Mouse (Mus musculus) NIH3T3 (cell line): ENCODE data around the gene Dnajb1.

Experiments used
- DNase-seq: peaks from one replicate; pipeline ENCODE4 v3.0.0-alpha.2; 2012; ENCODE audit warnings: low read depth

Dnajb1 gene

DNA sequence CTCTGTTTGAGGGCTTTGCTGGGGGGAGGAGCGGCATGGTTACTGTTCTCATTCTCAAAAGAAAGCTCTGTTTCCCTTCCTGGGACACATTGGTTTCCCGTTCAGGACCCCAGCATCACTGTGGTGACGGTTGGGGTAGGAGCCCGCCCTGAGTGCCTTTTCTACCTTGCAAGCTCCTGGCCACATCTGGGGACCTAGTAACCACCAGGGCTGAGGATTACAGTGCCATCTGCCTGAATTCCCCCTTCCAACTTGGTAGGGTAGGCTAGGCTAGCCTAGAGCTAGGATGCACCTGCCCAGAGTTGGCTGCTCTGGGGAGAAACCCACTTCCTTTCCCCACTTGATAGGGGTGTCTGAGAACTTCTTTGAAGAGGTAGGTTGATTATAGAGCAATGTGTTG lies 3.9 kb downstream of the Dnajb1 start:
- no peak for DNase-seq

DNA sequence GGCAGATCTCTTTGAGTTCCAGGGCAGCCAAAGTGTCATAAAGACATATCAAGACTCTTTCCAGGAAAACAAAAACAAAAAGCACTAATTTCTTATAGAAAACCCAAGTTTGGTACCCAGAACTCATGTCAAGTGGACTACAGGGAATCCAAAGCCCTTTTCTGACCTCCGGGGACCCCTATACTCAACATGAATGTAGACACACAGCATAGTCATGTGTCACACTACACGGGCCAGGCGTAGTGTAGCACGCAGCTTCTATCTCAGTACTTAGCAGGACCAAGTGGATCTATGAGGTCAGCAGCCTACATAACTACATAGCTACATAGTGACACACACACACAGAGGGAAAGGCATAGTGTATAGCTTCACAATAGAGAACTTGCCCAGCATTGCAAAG lies 5.7 kb downstream of the Dnajb1 start:
- DNase-seq, result no peak

DNA sequence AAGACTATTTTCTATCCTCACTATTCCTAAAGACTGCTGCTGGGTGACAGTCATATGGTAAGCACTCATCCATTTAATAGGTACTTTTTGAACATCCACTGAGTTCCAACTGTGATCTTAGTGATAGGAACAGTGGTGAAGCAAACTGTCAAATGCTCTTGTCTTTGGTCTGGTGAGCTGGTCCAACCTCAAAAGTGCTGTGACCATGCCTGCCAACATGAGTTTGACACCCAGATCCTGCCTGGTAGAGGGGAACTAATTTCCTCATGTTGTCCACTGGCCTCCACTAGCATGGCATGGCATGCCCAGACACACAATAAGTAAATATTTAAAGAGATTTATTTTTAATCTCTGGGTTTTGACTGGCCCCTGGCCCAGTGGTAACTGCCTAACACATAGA lies 8.6 kb downstream of the Dnajb1 start:
- no peak for DNase-seq

DNA sequence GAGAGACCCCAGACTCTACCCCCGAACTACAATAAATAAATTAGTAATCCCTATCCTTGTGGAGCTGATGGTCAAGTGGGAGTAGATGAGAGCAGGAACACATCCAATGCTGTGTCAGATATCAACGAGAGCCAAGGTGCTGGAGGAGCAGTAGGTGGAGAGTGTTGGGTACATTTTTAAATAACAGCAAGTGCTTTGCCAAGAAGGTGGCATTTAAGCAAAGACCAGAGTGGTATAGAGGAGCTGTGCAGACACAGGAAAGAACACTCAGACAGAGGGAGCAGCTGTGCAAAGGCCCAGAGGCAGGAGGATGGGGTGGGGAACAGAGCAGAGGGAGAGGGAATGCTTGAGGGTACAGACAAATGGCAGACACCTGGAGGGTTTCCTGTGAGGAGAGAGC lies 9.1 kb downstream of the Dnajb1 start:
- no peak for DNase-seq

DNA sequence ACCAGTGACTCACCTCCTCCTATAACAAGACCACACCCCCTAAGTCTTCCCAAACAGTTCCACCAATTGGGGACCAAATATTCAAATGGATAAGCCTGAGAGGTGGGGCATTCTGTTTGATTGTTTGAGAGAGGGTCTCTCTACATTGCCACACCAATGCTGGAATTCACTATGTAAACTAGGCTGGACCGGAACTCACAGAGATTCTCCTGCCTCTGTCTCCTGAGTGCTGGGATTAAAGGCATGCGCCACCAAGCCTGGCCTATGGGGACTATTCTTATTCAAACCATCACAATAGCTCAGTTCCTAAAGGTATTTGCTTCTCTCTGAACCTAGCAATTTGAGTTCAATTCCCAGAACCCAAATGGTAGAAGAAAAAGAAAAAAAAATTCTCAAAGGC lies 10.6 kb downstream of the Dnajb1 start:
- no peak for DNase-seq

DNA sequence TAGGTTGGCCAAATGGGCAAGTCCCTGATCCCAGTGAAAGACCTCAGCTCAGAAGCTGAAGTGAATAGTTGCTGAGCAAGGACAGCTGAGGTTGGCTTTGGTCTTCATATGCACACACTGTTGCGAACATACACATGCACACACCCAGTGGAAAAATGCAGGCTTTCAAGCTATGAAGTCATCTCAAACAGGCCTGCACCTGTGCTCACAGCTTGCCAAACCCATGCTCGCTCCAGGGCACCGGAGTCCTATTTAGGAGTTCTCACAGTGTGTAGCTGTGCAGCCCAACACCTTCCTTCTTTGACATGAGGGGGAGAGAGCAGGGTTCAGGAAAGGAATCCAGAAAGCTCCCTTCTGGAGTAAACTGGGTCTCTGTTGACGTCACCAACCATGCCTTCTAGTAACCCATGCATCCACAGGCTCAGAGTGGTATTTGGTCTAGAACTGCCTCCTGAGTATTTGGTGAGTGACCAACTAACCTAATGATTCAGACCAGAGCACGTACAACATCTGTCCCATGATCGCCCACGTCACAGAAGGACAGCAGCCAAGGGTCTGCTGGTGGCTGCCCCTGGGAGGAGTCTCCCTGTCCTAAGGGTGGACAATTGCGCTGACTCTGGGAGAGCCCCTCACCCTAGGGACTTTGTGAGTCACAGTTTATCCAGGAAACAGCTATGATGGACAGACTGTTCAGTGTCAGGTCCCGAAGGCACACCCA lies 11.7 kb downstream of the Dnajb1 start:
- peak; percentile 49 for DNase-seq

DNA sequence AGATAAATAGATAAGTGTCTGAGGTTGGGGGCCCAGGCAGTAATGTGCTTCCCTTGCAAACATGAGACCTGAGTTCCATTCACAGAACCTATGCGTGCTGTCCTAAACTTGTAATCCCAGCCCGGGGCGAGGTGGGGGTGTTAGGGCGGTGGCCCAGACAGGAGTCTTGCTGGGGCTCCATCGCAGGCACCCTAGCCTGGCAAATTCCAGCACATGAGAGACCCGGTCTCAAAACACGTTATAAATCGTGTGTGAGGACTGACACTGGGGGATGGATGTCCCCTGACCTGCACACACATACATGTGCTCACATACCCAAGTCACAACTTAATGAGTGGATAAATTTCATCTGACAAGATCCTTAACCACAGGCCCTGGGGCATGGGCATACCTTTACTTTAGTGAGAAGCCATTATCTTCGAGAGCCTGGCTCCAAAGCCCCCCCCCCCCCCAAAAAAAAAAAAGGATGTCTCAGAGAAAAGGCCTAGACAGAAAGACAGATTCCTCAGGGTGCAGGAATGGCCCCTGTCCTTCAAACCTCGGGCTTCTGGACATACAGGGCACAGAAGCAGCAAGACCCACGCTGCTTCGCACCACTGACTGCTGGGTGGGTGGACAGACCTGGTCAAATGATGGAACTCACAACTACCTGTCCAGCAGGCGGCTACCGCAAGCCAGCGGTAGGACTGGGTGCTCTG lies 13.8 kb downstream of the Dnajb1 start:
- no peak for DNase-seq

DNA sequence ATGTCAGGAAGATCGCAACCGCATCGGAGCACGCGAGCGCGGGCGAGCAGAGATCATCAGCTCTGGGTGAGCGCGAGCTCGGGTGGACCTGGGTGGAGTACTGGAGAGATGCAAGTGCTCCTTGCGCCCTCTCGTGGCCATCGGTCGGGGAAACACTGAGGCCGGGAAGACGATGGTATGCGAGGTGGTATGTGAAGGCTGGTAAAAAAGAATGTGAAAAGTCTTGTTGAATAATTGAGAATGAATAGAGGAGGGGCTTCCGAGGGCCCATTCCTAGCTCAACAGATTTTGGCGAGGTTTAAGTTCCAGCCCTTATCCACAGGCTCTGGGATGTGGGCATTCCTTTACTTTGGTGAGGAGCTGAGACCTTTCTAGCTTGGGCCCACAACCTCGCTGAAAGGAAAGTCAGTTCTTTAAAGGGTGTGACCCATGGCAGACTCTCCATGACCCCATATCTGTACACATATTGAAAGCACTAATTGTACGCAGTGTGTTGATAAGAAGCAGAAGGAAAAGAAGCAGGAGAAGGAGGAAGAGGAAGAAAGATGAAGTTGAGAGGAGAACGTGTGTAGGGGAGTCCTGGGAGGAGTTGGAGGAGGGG lies 14.5 kb downstream of the Dnajb1 start:
- DNase-seq, result peak; percentile 93

DNA sequence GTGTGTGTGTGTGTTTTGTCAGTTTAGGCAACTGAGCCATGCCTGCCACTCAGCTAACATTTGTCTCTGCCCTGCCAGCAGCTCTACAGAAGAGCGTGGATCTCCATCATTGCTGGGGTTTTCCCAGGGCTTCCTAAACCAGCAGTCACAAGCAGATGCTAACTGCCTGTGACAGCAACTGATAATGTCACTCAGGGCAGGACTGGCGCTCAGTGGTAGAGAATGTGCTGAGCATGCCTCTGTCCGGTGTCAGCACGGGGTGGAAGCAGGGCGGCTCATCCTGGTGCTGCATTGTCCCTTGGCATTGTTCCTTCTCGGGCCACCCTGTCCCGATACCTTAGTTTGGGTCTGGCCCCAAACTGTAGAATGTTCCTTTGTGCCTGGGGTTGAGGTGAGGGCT lies 15.6 kb downstream of the Dnajb1 start:
- no peak for DNase-seq

DNA sequence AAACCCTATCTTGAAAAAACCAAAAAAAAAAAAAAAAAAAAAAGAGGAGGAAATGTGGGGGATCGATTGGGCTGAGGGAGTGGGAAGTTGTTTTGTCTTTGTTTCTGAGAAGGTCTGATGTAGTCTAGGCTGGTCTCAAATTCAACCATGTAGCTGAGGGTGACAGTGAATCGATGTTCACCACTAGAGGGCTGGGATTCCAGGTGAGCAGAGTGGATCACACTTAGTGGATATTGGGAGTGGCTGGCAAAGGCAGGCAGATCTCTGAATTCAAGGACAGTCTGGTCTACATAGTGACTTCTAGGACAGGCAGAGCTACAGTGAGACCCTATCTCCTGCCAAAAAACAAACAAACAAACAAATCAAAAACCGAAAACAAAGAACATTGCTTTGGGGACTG lies 16.7 kb downstream of the Dnajb1 start:
- DNase-seq, result peak; percentile 53

DNA sequence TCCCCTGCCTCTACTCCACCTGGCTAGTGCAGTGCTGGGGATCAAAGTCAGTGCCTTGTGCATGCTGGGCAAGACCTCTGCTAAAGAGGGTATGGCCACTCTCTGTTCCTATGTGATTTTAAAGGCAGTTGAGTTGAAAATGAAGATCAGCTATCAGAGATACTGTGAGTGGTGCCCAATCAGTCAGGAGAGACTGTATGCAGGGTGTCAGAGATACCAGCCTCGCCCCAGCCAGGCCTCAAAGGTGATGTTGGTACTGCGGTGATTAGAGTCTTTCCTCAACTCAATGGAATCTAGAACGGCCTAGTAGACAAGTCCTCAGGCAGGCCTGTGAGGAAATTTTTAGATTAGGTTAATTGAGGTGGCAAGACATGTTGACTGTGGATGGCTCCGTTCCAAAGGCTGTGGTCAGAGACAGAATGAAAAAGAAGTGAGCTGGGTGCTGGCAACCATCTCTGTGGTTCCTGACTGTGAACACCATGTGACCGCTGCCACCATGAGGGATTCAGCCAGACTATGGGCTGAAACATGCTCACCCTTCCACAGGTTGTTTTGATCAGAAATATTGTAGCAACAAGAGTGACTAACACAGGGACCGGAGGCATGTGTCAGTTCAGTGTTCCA lies 17.8 kb downstream of the Dnajb1 start:
- peak; percentile 38 for DNase-seq

DNA sequence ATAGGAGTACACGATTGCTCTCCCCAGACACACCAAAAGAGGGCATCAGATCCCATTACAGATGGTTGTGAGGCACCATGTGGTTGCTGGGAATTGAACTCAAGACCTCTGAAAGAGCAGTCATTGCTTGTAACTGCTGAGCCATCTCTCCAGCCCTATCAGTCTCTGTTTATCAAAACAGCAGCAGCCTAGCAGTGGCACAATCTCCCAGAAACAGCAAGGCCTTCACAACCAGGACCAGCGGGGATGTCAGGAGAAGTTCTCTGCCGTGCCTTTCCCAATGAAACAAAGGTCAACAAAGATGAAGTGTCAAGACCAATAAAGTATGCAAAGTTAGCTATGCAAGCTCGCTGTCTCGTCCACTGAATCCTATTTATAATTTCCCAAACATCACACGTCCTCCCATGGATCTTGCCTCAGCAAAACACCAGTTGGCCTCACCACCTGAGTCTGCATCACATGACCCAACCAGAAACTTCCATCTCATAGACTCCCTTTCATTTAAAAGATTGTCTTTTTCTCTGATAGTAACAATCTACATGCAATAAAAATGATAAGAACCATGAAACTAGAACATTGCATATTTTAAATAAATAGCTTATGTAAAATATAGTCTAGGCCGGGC lies 24.2 kb downstream of the Dnajb1 start:
- no peak for DNase-seq

DNA sequence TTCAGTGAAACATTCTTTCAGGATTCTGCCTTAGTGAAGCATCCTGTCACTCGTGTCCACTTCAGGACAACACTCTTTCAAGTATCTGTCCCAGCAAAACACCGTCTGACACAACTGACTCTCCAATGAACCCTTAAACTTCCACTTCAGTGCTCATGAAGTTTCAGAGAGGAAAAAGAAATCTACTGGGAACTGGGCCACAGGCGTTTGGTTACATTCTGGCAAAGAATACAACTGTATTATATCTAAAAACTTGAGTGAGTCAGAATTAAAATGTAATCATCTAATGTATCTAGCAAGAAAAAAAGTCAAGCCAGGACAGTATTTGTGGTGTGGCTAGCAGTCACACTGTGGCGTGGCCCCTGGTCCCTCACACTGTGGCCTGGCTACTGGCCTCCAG lies 30.9 kb downstream of the Dnajb1 start:
- DNase-seq, result peak; percentile 80

DNA sequence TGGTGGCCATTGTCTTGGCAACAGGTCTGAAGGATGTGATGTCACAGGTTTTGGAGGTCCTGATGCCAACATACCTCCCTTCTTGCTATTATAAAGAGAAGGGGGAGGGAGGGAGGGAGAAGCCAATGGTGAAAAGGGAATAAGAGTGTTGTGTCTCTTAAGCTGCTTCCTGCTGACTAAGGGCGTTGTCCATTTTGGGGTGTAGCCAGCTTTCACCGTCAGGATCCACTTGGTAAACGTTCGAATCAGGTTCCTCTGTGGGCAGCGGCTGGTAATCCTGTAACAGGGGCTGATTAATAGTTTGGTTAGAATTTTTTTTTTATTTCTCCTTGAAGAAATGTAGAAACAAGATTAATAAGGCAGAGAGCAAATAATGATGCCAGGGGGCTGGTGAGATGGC lies 31.7 kb downstream of the Dnajb1 start:
- DNase-seq, result no peak

DNA sequence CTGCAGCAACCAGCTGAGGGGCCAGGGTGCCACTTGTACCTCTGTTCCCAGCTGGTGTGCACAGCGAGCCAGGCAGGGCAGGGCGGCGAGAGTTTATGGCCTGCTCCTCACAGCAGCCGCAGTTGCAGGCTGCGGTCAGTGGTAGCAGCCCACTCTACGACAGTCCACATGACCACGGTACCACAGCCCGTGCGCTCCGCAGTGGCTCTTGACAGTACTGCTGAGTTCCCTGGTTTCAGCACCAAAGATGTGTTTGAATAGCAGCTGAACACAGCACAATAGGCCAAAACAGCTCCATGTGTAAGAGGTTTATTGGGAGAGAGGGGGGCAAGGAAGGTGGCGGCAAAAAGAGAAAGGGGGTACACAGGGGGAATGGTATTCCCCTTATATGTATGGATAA lies 39.5 kb downstream of the Dnajb1 start:
- DNase-seq, result no peak

DNA sequence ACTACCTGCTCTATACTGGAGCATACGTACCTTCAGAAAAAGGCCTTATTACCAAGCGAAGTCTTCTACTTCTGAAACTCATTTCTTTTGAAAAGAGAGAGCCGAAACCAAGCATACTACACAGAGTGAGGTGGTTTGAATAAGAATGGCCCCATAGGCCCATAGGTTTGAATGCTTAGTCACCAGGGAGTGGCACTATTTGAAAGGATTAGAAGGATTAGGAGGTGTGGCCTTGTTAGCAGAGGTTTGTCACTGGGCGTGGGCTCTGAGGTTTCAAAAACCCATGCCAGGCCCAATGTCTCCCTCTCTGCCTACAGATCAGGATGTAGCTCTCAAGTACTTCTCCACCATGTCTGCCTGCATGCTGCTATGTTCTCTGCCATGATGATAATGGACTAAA lies 40.0 kb downstream of the Dnajb1 start:
- DNase-seq, result no peak

DNA sequence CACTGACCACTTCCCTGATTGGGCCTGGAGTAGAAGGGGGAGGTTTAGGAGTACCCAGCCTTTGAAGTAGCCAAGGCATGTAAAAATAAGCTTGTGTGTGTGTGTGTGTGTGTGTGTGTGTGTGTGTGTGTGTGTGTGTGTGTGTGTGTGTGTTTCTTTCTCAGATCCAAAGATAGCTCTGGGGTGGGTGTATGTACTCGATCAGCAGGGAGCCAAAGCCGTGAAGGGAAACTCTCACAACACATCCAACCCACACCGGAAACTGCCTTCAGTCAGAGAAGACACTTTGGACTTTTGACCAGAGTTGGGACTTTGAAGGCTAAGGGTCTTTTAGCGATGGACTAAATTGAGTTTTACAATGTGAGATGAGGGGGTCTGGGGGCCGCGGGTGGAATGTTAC lies 41.7 kb downstream of the Dnajb1 start:
- no peak for DNase-seq

DNA sequence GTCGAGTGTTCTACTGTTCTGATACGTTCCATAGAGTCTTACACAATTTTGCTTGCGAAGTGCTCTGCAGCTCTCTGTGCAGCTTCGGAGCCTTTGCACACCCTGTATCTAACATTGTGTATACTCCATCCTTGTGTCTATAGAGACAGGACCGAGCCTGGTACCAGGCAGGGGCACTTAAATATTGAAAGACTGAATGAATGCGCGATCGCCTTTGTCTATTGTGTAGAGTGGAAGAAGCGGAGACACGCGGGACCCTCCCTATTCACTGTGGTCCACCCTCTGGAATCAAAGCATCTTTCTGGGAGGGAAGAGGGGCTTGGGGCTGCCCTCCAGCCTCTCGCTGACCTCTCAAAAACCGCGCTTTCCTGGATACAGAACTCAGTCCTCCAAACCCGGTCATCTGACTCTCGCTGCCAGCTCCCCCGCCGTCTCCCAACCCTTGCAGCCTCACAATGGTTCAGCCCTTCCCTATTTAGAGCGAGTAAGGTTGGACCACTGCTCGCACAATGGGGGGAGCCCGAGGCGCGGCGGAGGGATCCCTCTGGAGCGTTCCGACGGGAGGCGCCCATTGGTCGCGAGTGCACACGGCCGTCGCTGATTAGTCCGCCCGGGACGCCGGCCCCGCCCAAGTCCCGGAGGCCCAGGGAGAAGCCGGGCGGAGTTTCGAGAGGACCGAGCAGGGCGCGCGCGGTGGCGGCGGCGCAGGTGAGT lies 44.2 kb downstream of the Dnajb1 start, which contains the start of gene Gipc1:
Gipc1 (plus strand) TSS at position 648 of the 714 bp plus-strand sequence.
- DNase-seq, result peak; percentile 98

DNA sequence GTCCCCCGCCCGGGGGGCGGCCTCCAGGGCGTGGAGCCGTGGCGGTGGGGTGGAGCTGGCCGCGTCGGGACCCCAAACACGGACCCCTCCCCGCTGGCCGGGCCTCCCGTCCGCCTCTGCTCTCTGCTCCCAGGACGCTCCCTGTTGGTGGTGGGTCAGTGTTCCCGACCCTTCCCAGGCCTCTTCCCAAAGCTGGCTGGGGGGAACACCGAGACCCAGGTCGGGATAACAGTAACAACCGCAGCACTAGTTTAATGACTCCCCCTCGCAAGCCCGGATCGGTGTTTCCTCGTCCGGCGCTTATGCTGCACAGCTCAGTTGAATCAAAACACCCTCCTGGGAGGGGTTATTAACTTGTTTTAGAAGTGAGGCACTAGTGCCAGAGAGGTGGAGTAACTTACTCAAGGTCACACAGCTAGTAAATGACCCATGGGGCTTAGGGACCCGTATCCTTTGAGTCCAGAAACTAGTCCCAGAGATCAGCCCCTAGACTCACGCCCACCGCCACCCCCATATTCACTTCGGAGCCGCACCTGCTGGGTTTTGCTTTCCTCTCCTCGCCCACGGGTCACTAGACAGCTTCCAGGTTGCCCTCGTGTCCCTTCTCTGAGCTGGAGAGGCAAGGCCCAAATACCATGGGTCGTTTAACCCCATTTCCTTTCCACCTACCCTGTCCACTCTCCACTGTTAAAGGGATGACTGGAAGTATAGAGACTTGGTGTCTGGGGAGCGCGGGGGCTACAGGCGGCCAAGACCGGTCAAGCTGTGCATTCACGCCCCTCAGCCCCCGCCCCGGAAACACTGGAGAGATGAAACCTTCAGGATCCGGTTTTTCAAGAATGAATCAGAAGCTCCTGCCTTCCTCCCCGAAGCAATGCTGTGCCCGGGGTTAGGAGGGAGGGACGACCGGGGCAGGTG lies 45.0 kb downstream of the Dnajb1 start:
- DNase-seq, result peak; percentile 54

DNA sequence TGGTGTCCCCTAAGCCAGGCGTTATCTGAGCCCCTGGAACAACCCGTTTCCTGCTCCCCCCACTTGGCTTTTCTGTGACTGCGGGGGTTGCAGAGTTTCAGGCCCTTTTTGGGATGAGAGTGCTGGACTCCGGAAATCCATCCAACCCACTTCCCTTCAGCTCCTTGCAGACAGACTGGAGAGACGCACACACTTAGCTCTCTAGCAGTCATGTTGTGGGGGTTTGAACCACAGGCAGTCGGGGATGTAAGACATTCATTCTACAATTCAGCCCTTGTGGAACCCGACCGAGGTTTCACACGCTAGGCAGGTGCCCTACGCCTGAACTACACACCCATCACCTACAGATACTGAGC lies 45.6 kb downstream of the Dnajb1 start:
- DNase-seq, result no peak

DNA sequence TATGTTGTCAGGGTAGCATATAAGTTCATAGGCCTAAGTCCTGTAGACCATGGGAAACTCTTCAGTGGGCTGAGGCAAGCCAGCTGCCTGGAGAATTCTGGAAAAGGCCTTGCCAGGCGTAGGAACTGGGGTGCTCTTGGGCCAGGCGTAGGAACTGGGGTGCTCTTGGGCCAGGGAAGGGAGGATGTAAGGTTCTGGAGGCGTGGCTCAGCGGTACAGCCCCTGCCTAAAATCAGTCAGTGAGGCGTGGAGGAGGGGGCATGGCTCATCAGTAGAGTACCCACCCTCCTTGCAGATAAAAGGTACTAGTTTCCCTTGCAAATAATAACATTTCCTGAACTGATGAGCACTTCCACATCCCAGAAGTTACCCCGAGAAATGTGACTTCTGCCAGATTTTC lies 46.7 kb downstream of the Dnajb1 start:
- DNase-seq, result no peak
